Mouse (Mus musculus) heart, embryonic 13.5 days (tissue): Measurements from ENCODE around the gene Plekhm3. TPM values are rescaled to one million over a fixed set of nuclear protein-coding genes. Genes with fewer than 3 reads are reported as not detected.
A peak's percentile ranks its signal among the peaks of the same experiment; 100 is the strongest.

Source experiments
- ATAC-seq: fragments of 200-750 bp; cut with Nextera tagmentation; 2 replicates; pipeline ENCODE4 v1.8.0; 2017; ENCODE audit warnings: moderate TSS enrichment; ENCODE audit not compliant: insufficient number of reproducible peaks, low FRiP score, low TSS enrichment; ENCODE audit errors: extremely low read depth
- H3K27ac ChIP-seq: fragments of 300-500 bp; sonication (generic); replicated peaks from 2 replicates; pipeline ENCODE4 v1.5.1; 2015; ENCODE audit warnings: moderate library complexity, mild to moderate bottlenecking, inconsistent platforms
- H3K27me3 ChIP-seq: fragments of 300-500 bp; sonication (generic); replicated peaks from 2 replicates; pipeline ENCODE4 v1.6.1; 2015; ENCODE audit warnings: mild to moderate bottlenecking, inconsistent platforms
- H3K36me3 ChIP-seq: fragments of 300-500 bp; sonication (generic); 2 replicates; pipeline ENCODE4 v1.6.1; 2015; ENCODE audit warnings: mild to moderate bottlenecking, inconsistent platforms
- H3K4me1 ChIP-seq: fragments of 300-500 bp; sonication (generic); 2 replicates; pipeline ENCODE4 v1.6.1; 2015; ENCODE audit warnings: inconsistent platforms
- H3K4me2 ChIP-seq: fragments of 300-500 bp; sonication (generic); 2 replicates; pipeline ENCODE4 v1.6.1; 2015; ENCODE audit warnings: inconsistent platforms, mild to moderate bottlenecking, moderate library complexity
- H3K4me3 ChIP-seq: fragments of 300-500 bp; sonication (generic); 2 replicates; pipeline ENCODE4 v1.5.1; 2015; ENCODE audit warnings: moderate library complexity, mild to moderate bottlenecking, inconsistent platforms
- H3K9ac ChIP-seq: fragments of 300-500 bp; sonication (generic); 2 replicates; pipeline ENCODE4 v1.6.1; 2015; ENCODE audit warnings: inconsistent platforms, mild to moderate bottlenecking, moderate library complexity
- H3K9me3 ChIP-seq: fragments of 300-500 bp; sonication (generic); 2 replicates; pipeline ENCODE4 v1.6.1; 2016; ENCODE audit warnings: inconsistent platforms
- WGBS: fragments of 180-500 bp; shearing (Covaris S2); methylation state at CpG from one replicate; pipeline ENCODE4 v1.1.7; 2015; ENCODE audit warnings: mixed read lengths; 5-methylcytosine and 5-hydroxymethylcytosine counted together
- polyA plus RNA-seq: library from polyadenylated mRNA; unstranded; fragments of >200 nt; fragmentation: Nextera tagmentation; extraction: Ambion mirVana; gene quantifications from 2 replicates; pipeline ENCODE4 v1.2.1, GENCODE M21; 2015

Gene Plekhm3
- polyA plus RNA-seq, 1 experiment from 2014 or later = 6.9 TPM

DNA sequence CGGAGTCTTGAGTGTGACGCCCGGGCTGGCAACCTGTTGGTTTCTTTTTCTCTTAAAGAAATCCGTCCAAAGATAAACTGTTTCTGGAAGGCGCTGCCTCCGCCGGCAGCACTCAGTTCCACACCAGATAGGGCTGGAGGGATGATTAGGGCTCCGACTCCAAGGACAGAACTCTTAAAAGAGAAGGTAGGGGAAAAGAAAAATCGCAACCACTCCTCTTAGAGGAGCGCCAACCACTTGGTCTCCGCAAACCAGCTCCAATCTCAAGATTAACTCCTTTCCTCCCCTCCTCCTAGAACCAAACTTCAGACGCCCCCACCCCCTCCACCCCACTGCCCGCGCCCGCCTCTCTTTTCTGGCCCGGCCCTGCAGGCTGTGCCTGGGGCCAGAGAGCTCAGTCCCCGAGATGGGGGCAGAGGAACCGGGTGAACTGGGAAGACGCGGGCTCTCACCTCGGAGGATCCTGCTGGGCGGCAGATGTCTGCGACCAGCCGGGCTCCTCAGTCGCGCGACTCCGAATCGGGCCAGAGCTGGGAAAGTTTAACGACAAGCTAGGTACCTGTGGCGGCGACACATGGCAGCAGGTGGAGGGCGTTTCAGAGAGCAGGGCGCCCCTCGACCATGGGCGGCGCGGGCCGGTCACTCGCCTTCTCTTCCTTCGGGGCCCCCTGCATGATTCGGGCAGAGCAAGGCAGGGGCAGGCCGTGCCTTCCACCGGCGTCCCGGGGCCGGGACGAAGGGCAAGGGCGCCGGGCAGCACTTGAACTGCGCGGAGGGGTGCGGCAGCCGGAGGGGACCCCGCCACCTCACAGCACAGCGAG lies 219.7 kb downstream of the Plekhm3 start:
- peak overlapping the region; percentile 99 for H3K4me2 ChIP-seq
- peaks cover 62% of the 10 kb centered on the region for H3K4me1 ChIP-seq
- no peaks in the 10 kb centered on the region for H3K36me3 ChIP-seq
- peak overlapping the region; percentile 84 for H3K27ac ChIP-seq
- under 1% methylated on average over 53 of the region's 56 CpGs for WGBS
- ATAC-seq = no peak
- peak overlapping the region; percentile 91 for H3K9ac ChIP-seq
- peak overlapping the region; percentile 83 for H3K4me3 ChIP-seq
- H3K9me3 ChIP-seq = no peaks in the 10 kb centered on the region
- H3K27me3 ChIP-seq = peaks cover 26% of the 10 kb centered on the region

Other genes starting within 250 kb of the Plekhm3 start
- gene Fzd5, start 219.1 kb downstream of the Plekhm3 start, polyA plus RNA-seq = 1.1 TPM in 2 replicates
- 0.33 and 0.46 TPM in 2 replicates for gene Akr1cl, start 75.9 kb upstream of the Plekhm3 start, polyA plus RNA-seq
- not detected in 2 replicates for gene Cryge, start 94.3 kb upstream of the Plekhm3 start, polyA plus RNA-seq
- not detected in 2 replicates for gene Crygd, start 106.6 kb upstream of the Plekhm3 start, polyA plus RNA-seq
- not detected in 2 replicates for gene Crygc, start 116.9 kb upstream of the Plekhm3 start, polyA plus RNA-seq
- 0.83 and 1.1 TPM in 2 replicates for gene Crygb, start 125.5 kb upstream of the Plekhm3 start, polyA plus RNA-seq
- not detected in 2 replicates for gene Cryga, start 146.5 kb upstream of the Plekhm3 start, polyA plus RNA-seq
- gene Gm28845, start 162.7 kb upstream of the Plekhm3 start, polyA plus RNA-seq = not detected in 2 replicates
- 0.16 and 0.29 TPM in 2 replicates for gene D630023F18Rik, start 166.4 kb upstream of the Plekhm3 start, polyA plus RNA-seq
- gene Idh1, start 229.7 kb upstream of the Plekhm3 start, polyA plus RNA-seq = 62.0 and 64.2 TPM in 2 replicates
- 5.0 and 5.8 TPM in 2 replicates for gene Pikfyve, start 229.9 kb upstream of the Plekhm3 start, polyA plus RNA-seq